Mouse (Mus musculus): ENCODE data around the gene Uqcr10. TPM values are rescaled to one million over a fixed set of nuclear protein-coding genes. Genes with fewer than 3 reads are reported as not detected.

The Uqcr10 gene
- 481 and 569 TPM in 2 replicates for polyA plus RNA-seq (2012; rRNA removed)
- polyA plus RNA-seq (2014; fragmentation: Nextera tagmentation; extraction: Ambion mirVana), result 728 and 747 TPM in 2 replicates

DNA sequence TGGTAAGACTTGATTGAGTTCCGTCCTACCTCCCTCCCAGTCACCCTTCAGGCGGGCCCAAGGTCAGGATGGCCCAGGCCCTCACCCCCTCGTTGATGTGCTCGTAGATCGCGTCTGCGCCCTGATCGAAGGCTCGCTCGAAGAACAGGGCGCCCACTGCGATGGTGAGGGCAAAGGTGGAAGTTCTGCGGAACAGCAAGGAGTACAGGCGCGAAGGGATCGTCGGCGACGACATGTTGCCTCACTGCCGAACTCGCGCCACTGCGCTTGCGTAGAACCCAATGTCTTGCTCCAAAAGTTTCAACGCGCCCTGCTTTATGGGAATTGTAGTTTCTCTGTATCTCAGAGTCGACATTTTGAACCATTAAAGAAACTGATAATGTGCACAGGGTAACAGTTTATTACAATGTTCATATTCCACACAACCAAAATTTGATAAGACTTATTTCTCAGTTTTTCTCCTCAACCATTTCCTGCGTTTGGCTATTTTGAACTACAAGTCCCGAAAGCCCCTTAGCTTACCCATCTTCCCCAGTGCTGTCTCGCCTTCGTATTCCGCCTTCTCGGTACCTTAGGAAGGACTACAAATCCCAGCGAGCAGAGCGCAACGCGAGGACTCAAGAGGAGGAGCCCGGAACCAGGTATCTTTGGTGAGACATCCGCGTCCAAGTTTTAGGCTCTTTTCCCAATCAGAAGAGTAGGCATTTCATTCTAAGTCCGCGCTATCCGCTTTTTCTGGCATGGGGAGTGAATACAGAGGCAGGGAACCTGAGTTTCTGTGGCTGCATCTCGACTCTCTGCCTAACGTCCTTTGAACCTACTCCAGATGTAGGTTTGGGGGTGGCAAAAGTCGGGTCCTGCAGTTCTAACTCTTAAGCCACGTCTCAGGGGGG lies at the start of gene Uqcr10, which contains the start of gene Zmat5:
Gene Uqcr10, minus strand, starts transcription at position 271 of the 893 bp plus-strand sequence.
Gene Zmat5, plus strand, starts transcription at position 607 of the 893 bp plus-strand sequence.
- ATAC-seq (ENCODE audit: insufficient read depth) (peak; percentile 99), DNase-seq (ENCODE audit: low read depth in 3 of 3, low spot score in 3 of 3) (peak; percentile 94 to 96 (median 94))
- under 1% methylated on average over 47 of the region's 47 CpGs for WGBS (ENCODE audit: insufficient replicate concordance)
- H3K9me3 ChIP-seq (ENCODE audit: control insufficient read depth, low read length), result no peaks in the 10 kb centered on the region
- H3K27me3 ChIP-seq (ENCODE audit: control insufficient read depth, insufficient read depth, low read length), result no peaks in the 10 kb centered on the region
- peaks cover 8% of the 10 kb centered on the region in 2 experiments; a peak in 3 of 4 replicates for H3K4me1 ChIP-seq (replicated peaks; ENCODE audit: control insufficient read depth in 2 of 2, insufficient read depth in 2 of 2, low read length in 1 of 2)
- H3K36me3 ChIP-seq (replicated peaks; ENCODE audit: control insufficient read depth, insufficient read depth, low read depth), result peaks cover 11% of the 10 kb centered on the region
- peak within 1 kb of the TSS; percentile 91 for H3K4me2 ChIP-seq (ENCODE audit: low read depth)
- H3K27ac ChIP-seq, result peak within 1 kb of the TSS; percentile 64
- H3K9ac ChIP-seq (replicated peaks), result peak within 1 kb of the TSS; percentile 90
- H3K4me3 ChIP-seq (ENCODE audit: insufficient read depth in 1 of 2, low read depth in 2 of 2, low read length in 2 of 2), result peak within 1 kb of the TSS; percentile 69 to 86
- TF ChIP-seq EP300 (IDR thresholded peaks at IDR 0.05; ENCODE audit: low read depth) (no peak), CTCF (IDR thresholded peaks at IDR 0.05; ENCODE audit: low read depth) (peak; percentile 25; the same call in 1 of the 2 replicates)

GRCm38 (mm10) chr11:4752836-4753235 lies 48.7 kb upstream of the Uqcr10 start:
- no peak for TF ChIP-seq CTCF (IDR thresholded peaks at IDR 0.05; ENCODE audit: low read depth)
- no peak for TF ChIP-seq EP300 (IDR thresholded peaks at IDR 0.05; ENCODE audit: low read depth)
- H3K27ac ChIP-seq, result no peak overlapping the region
- no peak overlapping the region for H3K9ac ChIP-seq (replicated peaks)
- H3K4me1 ChIP-seq (replicated peaks; ENCODE audit: control insufficient read depth in 2 of 2, insufficient read depth in 2 of 2, low read length in 1 of 2), result no peaks in the 10 kb centered on the region
- H3K27me3 ChIP-seq (ENCODE audit: control insufficient read depth, insufficient read depth, low read length), result peaks cover 26% of the 10 kb centered on the region
- ATAC-seq (ENCODE audit: insufficient read depth) (no peak), DNase-seq (ENCODE audit: low read depth in 3 of 3, low spot score in 3 of 3) (no peak)
- WGBS (ENCODE audit: insufficient replicate concordance), result 35% methylated on average over 10 of the region's 10 CpGs
- no peak overlapping the region for H3K4me2 ChIP-seq (ENCODE audit: low read depth)
- H3K4me3 ChIP-seq (ENCODE audit: insufficient read depth in 1 of 2, low read depth in 2 of 2, low read length in 2 of 2), result no peak overlapping the region
- H3K36me3 ChIP-seq (replicated peaks; ENCODE audit: control insufficient read depth, insufficient read depth, low read depth), result no peaks in the 10 kb centered on the region
- H3K9me3 ChIP-seq (ENCODE audit: control insufficient read depth, low read length), result no peaks in the 10 kb centered on the region; the same call in 1 of the 2 replicates

DNA sequence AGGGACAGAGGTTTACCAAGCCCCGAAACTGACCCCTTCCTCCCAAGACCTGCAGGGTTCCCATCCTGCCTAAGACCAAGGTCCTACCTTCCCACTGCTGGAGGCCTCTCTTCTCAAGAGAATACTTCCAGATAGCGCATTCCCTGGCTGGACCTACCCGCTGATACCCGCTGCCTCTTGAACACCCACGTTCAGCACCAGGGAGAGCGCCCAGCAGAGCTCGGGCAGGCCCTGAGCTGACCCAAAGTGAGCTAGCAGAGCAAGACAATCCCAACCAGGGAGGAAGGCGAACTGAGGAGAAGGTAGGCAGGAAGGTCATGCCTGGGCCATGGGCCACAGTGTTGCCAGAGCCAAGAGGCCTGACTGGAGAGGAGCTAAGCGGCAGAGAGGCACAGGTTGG lies 46.1 kb upstream of the Uqcr10 start:
- TF ChIP-seq EP300 (IDR thresholded peaks at IDR 0.05; ENCODE audit: low read depth), result no peak
- no peak for TF ChIP-seq CTCF (IDR thresholded peaks at IDR 0.05; ENCODE audit: low read depth)
- H3K9ac ChIP-seq (replicated peaks), result no peak overlapping the region
- DNase-seq (ENCODE audit: low read depth in 3 of 3, low spot score in 3 of 3), result peak; percentile 33 to 37 (median 35)
- H3K4me2 ChIP-seq (ENCODE audit: low read depth), result no peak overlapping the region
- no peaks in the 10 kb centered on the region for H3K4me1 ChIP-seq (replicated peaks; ENCODE audit: control insufficient read depth in 2 of 2, insufficient read depth in 2 of 2, low read length in 1 of 2)
- 1% methylated on average over 9 of the region's 9 CpGs for WGBS (ENCODE audit: insufficient replicate concordance)
- H3K36me3 ChIP-seq (replicated peaks; ENCODE audit: control insufficient read depth, insufficient read depth, low read depth), result no peaks in the 10 kb centered on the region
- no peak for ATAC-seq (ENCODE audit: insufficient read depth)
- H3K27ac ChIP-seq, result no peak overlapping the region
- H3K4me3 ChIP-seq (ENCODE audit: insufficient read depth in 1 of 2, low read depth in 2 of 2, low read length in 2 of 2), result no peak overlapping the region
- no peaks in the 10 kb centered on the region; the same call in 1 of the 2 replicates for H3K9me3 ChIP-seq (ENCODE audit: control insufficient read depth, low read length)
- H3K27me3 ChIP-seq (ENCODE audit: control insufficient read depth, insufficient read depth, low read length), result peaks cover 52% of the 10 kb centered on the region

GRCm38 (mm10) chr11:4747285-4747684 lies 43.1 kb upstream of the Uqcr10 start:
- peak overlapping the region in 1 of 2 experiments; percentile 34; a peak in 2 of 4 replicates for H3K4me3 ChIP-seq (ENCODE audit: insufficient read depth in 1 of 2, low read depth in 2 of 2, low read length in 2 of 2)
- no peak overlapping the region for H3K27ac ChIP-seq
- H3K9ac ChIP-seq (replicated peaks), result no peak overlapping the region
- H3K9me3 ChIP-seq (ENCODE audit: control insufficient read depth, low read length), result no peaks in the 10 kb centered on the region
- WGBS (ENCODE audit: insufficient replicate concordance), result 5% methylated on average over 12 of the region's 12 CpGs
- DNase-seq (ENCODE audit: low read depth in 3 of 3, low spot score in 3 of 3), result no peak
- H3K27me3 ChIP-seq (ENCODE audit: control insufficient read depth, insufficient read depth, low read length), result peaks cover 70% of the 10 kb centered on the region
- ATAC-seq (ENCODE audit: insufficient read depth), result no peak
- TF ChIP-seq EP300 (IDR thresholded peaks at IDR 0.05; ENCODE audit: low read depth) (no peak), CTCF (IDR thresholded peaks at IDR 0.05; ENCODE audit: low read depth) (no peak)
- no peaks in the 10 kb centered on the region for H3K36me3 ChIP-seq (replicated peaks; ENCODE audit: control insufficient read depth, insufficient read depth, low read depth)
- no peaks in the 10 kb centered on the region for H3K4me1 ChIP-seq (replicated peaks; ENCODE audit: control insufficient read depth in 2 of 2, insufficient read depth in 2 of 2, low read length in 1 of 2)
- peak overlapping the region; percentile 49 for H3K4me2 ChIP-seq (ENCODE audit: low read depth)

GRCm38 (mm10) chr11:4746733-4747132 lies 42.6 kb upstream of the Uqcr10 start, which contains the start of gene Cabp7:
TSS of gene Cabp7 (minus strand) at chr11:4746778.
- no peaks in the 10 kb centered on the region for H3K4me1 ChIP-seq (replicated peaks; ENCODE audit: control insufficient read depth in 2 of 2, insufficient read depth in 2 of 2, low read length in 1 of 2)
- H3K9me3 ChIP-seq (ENCODE audit: control insufficient read depth, low read length), result no peaks in the 10 kb centered on the region
- H3K4me2 ChIP-seq (ENCODE audit: low read depth), result peak within 1 kb of the TSS; percentile 49
- H3K4me3 ChIP-seq (ENCODE audit: insufficient read depth in 1 of 2, low read depth in 2 of 2, low read length in 2 of 2), result peak within 1 kb of the TSS in 1 of 2 experiments; percentile 34; a peak in 2 of 4 replicates
- no peak for TF ChIP-seq EP300 (IDR thresholded peaks at IDR 0.05; ENCODE audit: low read depth)
- no peak for TF ChIP-seq CTCF (IDR thresholded peaks at IDR 0.05; ENCODE audit: low read depth)
- ATAC-seq (ENCODE audit: insufficient read depth) (no peak), DNase-seq (ENCODE audit: low read depth in 3 of 3, low spot score in 3 of 3) (no peak)
- no peaks in the 10 kb centered on the region for H3K36me3 ChIP-seq (replicated peaks; ENCODE audit: control insufficient read depth, insufficient read depth, low read depth)
- H3K9ac ChIP-seq (replicated peaks), result no peak within 1 kb of the TSS
- WGBS (ENCODE audit: insufficient replicate concordance), result under 1% methylated on average over 58 of the region's 73 CpGs
- peaks cover 70% of the 10 kb centered on the region for H3K27me3 ChIP-seq (ENCODE audit: control insufficient read depth, insufficient read depth, low read length)
- H3K27ac ChIP-seq, result no peak within 1 kb of the TSS
